Mouse (Mus musculus): Measurements from ENCODE around the gene Lrrc58. TPM values are rescaled to one million over a fixed set of nuclear protein-coding genes. Genes with fewer than 3 reads are reported as not detected.

Gene Lrrc58
- polyA plus RNA-seq, 1 experiment, result 6.9 TPM

DNA sequence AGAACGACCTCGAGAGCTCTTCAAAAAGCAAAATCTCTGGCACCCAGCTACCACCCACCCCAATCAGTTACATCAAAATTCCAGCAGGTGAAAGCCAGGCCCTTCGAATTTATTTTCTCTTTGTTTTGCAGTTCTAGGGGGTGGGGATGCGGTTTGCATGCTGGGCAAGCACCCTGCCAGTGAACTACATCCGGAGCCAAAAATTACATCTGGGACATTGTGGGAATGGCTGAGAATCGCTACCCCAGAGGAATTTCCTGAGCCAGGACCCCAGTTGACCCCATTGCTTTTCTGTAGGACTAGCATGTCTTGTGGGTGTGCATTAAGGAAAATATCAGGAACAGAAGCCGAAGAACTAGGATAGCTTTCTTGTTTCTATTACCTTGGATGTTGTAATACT, 37.1 kb upstream of the Lrrc58 start:
- no peak overlapping the region for H3ac ChIP-seq (ENCODE audit: control insufficient read depth, insufficient read length)
- H3K79me2 ChIP-seq (ENCODE audit: control insufficient read depth, insufficient read depth), result no peaks in the 10 kb centered on the region
- H3K27me3 ChIP-seq (ENCODE audit: control insufficient read depth, insufficient read depth, insufficient read length), result no peaks in the 10 kb centered on the region
- H3K36me3 ChIP-seq (ENCODE audit: control insufficient read depth, insufficient read depth), result peaks cover 58% of the 10 kb centered on the region
- H3K4me3 ChIP-seq, result no peak overlapping the region
- TF ChIP-seq USF1 (IDR thresholded peaks at IDR 0.05; ENCODE audit: low read depth), result no peak
- no peak for TF ChIP-seq E2F4 (IDR thresholded peaks at IDR 0.05; ENCODE audit: insufficient read depth)
- TF ChIP-seq POLR2AphosphoS2 (IDR thresholded peaks at IDR 0.05; ENCODE audit: insufficient read length, low read depth), result no peak
- no peak for TF ChIP-seq MAX (IDR thresholded peaks at IDR 0.05; ENCODE audit: low read depth)
- TF ChIP-seq TCF12 (IDR thresholded peaks at IDR 0.05; ENCODE audit: insufficient read depth, poor library complexity, severe bottlenecking), result no peak
- TF ChIP-seq MYOD1 (IDR thresholded peaks at IDR 0.05; ENCODE audit: control insufficient read depth in 1 of 3, insufficient read length in 2 of 3, low read depth in 2 of 3), result no peak
- TF ChIP-seq SRF (IDR thresholded peaks at IDR 0.05; ENCODE audit: control insufficient read depth, insufficient read length, low read depth), result no peak
- no peak for TF ChIP-seq REST (IDR thresholded peaks at IDR 0.05; ENCODE audit: insufficient read depth, insufficient read length)
- TF ChIP-seq POLR2A (IDR thresholded peaks at IDR 0.05; ENCODE audit: insufficient read length, low read depth), result no peak
- no peak for TF ChIP-seq CEBPB (IDR thresholded peaks at IDR 0.05; ENCODE audit: insufficient read depth, poor library complexity, severe bottlenecking)
- TF ChIP-seq TCF3 (IDR thresholded peaks at IDR 0.05; ENCODE audit: insufficient read length, low read depth), result no peak
- no peak for TF ChIP-seq MYOG (IDR thresholded peaks at IDR 0.05; ENCODE audit: control insufficient read depth in 1 of 3, insufficient read depth in 1 of 3, insufficient read length in 2 of 3, low read depth in 2 of 3)
- no peak overlapping the region for H3K4me2 ChIP-seq (ENCODE audit: low read depth)

DNA sequence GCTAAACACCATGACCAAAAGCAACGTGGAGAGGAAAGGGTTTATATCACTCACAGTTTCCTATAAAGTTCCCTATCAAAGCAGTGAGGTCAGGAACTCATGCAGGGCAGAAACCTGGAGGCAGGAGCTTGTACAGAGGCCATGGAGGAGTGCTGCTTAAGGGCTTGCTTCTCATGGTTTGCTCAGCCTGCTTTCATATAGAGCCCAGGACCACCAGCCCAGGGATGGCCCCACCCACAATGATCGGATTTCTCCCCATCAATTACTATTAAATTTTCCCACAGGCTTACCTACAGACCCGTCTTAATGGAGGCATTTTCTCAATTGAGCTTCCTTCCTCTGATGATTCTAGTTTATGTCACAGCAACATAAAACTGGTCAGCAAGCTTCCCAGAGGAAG, 30.6 kb upstream of the Lrrc58 start:
- H3K4me3 ChIP-seq, result no peak overlapping the region
- TF ChIP-seq CEBPB (IDR thresholded peaks at IDR 0.05; ENCODE audit: insufficient read depth, poor library complexity, severe bottlenecking) (no peak), TCF12 (IDR thresholded peaks at IDR 0.05; ENCODE audit: insufficient read depth, poor library complexity, severe bottlenecking) (no peak), MYOD1 (IDR thresholded peaks at IDR 0.05; ENCODE audit: control insufficient read depth in 1 of 3, insufficient read length in 2 of 3, low read depth in 2 of 3) (no peak), REST (IDR thresholded peaks at IDR 0.05; ENCODE audit: insufficient read depth, insufficient read length) (no peak), POLR2A (IDR thresholded peaks at IDR 0.05; ENCODE audit: insufficient read length, low read depth) (no peak), SRF (IDR thresholded peaks at IDR 0.05; ENCODE audit: control insufficient read depth, insufficient read length, low read depth) (no peak), USF1 (IDR thresholded peaks at IDR 0.05; ENCODE audit: low read depth) (no peak), MYOG (IDR thresholded peaks at IDR 0.05; ENCODE audit: control insufficient read depth in 1 of 3, insufficient read depth in 1 of 3, insufficient read length in 2 of 3, low read depth in 2 of 3) (no peak)
- H3K36me3 ChIP-seq (ENCODE audit: control insufficient read depth, insufficient read depth), result peaks cover 14% of the 10 kb centered on the region
- no peaks in the 10 kb centered on the region for H3K27me3 ChIP-seq (ENCODE audit: control insufficient read depth, insufficient read depth, insufficient read length)
- H3K79me2 ChIP-seq (ENCODE audit: control insufficient read depth, insufficient read depth), result no peaks in the 10 kb centered on the region
- H3ac ChIP-seq (ENCODE audit: control insufficient read depth, insufficient read length), result no peak overlapping the region
- no peak overlapping the region for H3K4me2 ChIP-seq (ENCODE audit: low read depth)

DNA sequence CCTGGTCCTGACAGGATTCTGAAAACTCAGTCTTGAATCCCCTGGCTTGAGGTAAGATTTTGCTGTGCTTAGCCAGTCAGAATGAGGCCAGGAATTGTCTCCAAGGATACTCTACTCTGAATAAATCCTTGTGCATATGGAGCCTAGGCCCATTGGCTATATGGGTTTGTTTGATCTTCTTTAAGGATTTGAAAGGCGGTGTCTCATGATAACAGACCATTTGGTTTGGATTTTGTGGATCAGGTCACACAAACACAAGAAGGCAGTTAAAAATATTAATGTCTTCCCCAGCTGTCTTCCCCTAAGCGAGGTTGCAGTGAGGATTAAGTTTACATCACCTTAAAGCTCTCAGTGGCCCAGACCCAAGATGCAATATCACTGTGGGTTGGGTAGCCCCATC, 25.8 kb upstream of the Lrrc58 start:
- no peak overlapping the region for H3K4me2 ChIP-seq (ENCODE audit: low read depth)

DNA sequence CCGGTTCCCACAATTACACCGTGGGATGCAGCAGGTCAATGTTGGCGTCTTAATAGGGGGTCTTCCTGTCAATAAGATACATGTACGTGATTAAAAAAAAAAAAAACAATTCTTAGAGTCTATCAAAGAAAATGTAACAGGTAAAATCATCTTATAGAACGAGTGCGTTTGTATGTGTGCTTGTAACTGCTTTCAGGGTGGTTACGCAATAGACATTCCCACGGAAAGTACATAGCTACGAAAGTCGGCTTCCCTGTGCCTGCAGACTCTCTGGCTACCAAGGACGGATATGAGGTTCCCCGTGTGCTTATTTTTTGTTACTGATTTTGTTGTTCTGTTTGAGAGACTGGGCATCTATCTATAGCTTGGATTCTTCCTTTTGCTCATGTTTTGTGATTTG, 24.4 kb upstream of the Lrrc58 start:
- Histone ChIP-seq H3K4me2 (ENCODE audit: low read depth) (no peak overlapping the region), H3K4me3 (no peak overlapping the region), H3K27me3 (ENCODE audit: control insufficient read depth, insufficient read depth, insufficient read length) (no peaks in the 10 kb centered on the region), H3K36me3 (ENCODE audit: control insufficient read depth, insufficient read depth) (no peaks in the 10 kb centered on the region), H3K79me2 (ENCODE audit: control insufficient read depth, insufficient read depth) (no peaks in the 10 kb centered on the region), H3ac (ENCODE audit: control insufficient read depth, insufficient read length) (no peak overlapping the region)
- peak; percentile 62; the same call in 1 of the 2 replicates for TF ChIP-seq CEBPB (IDR thresholded peaks at IDR 0.05; ENCODE audit: insufficient read depth, poor library complexity, severe bottlenecking)
- TF ChIP-seq E2F4 (IDR thresholded peaks at IDR 0.05; ENCODE audit: insufficient read depth), result no peak

More for the DNA sequence above, 25.8 kb upstream of the Lrrc58 start:
- Histone ChIP-seq H3K4me3 (no peak overlapping the region), H3ac (ENCODE audit: control insufficient read depth, insufficient read length) (no peak overlapping the region), H3K36me3 (ENCODE audit: control insufficient read depth, insufficient read depth) (no peaks in the 10 kb centered on the region), H3K79me2 (ENCODE audit: control insufficient read depth, insufficient read depth) (no peaks in the 10 kb centered on the region), H3K27me3 (ENCODE audit: control insufficient read depth, insufficient read depth, insufficient read length) (no peaks in the 10 kb centered on the region)
- no peak for TF ChIP-seq SRF (IDR thresholded peaks at IDR 0.05; ENCODE audit: control insufficient read depth, insufficient read length, low read depth)
- TF ChIP-seq MAX (IDR thresholded peaks at IDR 0.05; ENCODE audit: low read depth), result no peak
- TF ChIP-seq USF1 (IDR thresholded peaks at IDR 0.05; ENCODE audit: low read depth), result no peak
- TF ChIP-seq REST (IDR thresholded peaks at IDR 0.05; ENCODE audit: insufficient read depth, insufficient read length), result no peak
- no peak for TF ChIP-seq TCF12 (IDR thresholded peaks at IDR 0.05; ENCODE audit: insufficient read depth, poor library complexity, severe bottlenecking)
- TF ChIP-seq E2F4 (IDR thresholded peaks at IDR 0.05; ENCODE audit: insufficient read depth), result no peak
- no peak for TF ChIP-seq CEBPB (IDR thresholded peaks at IDR 0.05; ENCODE audit: insufficient read depth, poor library complexity, severe bottlenecking)
- TF ChIP-seq TCF3 (IDR thresholded peaks at IDR 0.05; ENCODE audit: insufficient read length, low read depth), result no peak
- no peak for TF ChIP-seq MYOD1 (IDR thresholded peaks at IDR 0.05; ENCODE audit: control insufficient read depth in 1 of 3, insufficient read length in 2 of 3, low read depth in 2 of 3)
- no peak for TF ChIP-seq POLR2A (IDR thresholded peaks at IDR 0.05; ENCODE audit: insufficient read length, low read depth)
- no peak for TF ChIP-seq MYOG (IDR thresholded peaks at IDR 0.05; ENCODE audit: control insufficient read depth in 1 of 3, insufficient read depth in 1 of 3, insufficient read length in 2 of 3, low read depth in 2 of 3)
- TF ChIP-seq POLR2AphosphoS2 (IDR thresholded peaks at IDR 0.05; ENCODE audit: insufficient read length, low read depth), result no peak

DNA sequence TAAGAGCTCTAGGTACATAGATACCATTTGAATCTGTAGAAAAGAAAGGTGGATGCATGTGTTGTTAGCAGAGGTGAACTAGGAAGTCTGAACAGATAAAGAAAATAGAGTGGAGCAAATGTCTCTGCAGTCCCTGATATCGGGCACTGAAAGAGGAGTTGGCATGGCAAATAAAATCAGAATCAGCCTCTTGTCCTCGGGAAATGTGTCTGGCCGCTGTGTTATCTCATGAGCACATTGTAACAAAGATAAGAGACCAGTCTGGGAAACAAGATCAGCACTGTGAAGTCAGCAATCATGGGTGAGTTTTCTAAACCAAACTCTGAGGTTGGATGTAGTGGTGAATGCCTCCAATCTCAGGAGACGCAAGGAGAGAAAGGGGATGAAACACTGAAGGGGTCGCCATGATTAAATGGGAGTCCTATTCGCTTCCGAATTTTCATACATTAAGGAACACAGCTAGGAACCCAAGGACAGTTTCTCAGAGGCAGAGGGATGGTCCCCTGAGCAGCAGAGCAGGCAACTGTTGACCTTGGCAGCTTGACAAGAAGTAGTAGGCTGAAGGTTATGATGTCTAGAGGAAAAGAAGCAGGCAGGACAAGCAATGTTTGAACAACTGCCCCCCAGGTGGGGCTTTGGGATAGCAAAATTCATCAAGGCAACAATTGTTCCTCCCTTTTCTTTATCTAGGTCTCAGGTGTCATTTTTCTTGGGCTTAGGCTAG, 22.8 kb upstream of the Lrrc58 start:
- Histone ChIP-seq H3K4me2 (ENCODE audit: low read depth) (no peak overlapping the region), H3K36me3 (ENCODE audit: control insufficient read depth, insufficient read depth) (no peaks in the 10 kb centered on the region), H3K27me3 (ENCODE audit: control insufficient read depth, insufficient read depth, insufficient read length) (no peaks in the 10 kb centered on the region), H3ac (ENCODE audit: control insufficient read depth, insufficient read length) (no peak overlapping the region), H3K4me3 (no peak overlapping the region), H3K79me2 (ENCODE audit: control insufficient read depth, insufficient read depth) (no peaks in the 10 kb centered on the region)
- TF ChIP-seq MYOG (IDR thresholded peaks at IDR 0.05; ENCODE audit: control insufficient read depth in 1 of 3, insufficient read depth in 1 of 3, insufficient read length in 2 of 3, low read depth in 2 of 3), result no peak
- no peak for TF ChIP-seq MAX (IDR thresholded peaks at IDR 0.05; ENCODE audit: low read depth)
- TF ChIP-seq USF1 (IDR thresholded peaks at IDR 0.05; ENCODE audit: low read depth), result no peak
- TF ChIP-seq TCF12 (IDR thresholded peaks at IDR 0.05; ENCODE audit: insufficient read depth, poor library complexity, severe bottlenecking), result no peak
- no peak for TF ChIP-seq SRF (IDR thresholded peaks at IDR 0.05; ENCODE audit: control insufficient read depth, insufficient read length, low read depth)
- no peak for TF ChIP-seq TCF3 (IDR thresholded peaks at IDR 0.05; ENCODE audit: insufficient read length, low read depth)
- no peak for TF ChIP-seq MYOD1 (IDR thresholded peaks at IDR 0.05; ENCODE audit: control insufficient read depth in 1 of 3, insufficient read length in 2 of 3, low read depth in 2 of 3)
- TF ChIP-seq REST (IDR thresholded peaks at IDR 0.05; ENCODE audit: insufficient read depth, insufficient read length), result no peak
- no peak for TF ChIP-seq CEBPB (IDR thresholded peaks at IDR 0.05; ENCODE audit: insufficient read depth, poor library complexity, severe bottlenecking)
- no peak for TF ChIP-seq E2F4 (IDR thresholded peaks at IDR 0.05; ENCODE audit: insufficient read depth)
- TF ChIP-seq POLR2A (IDR thresholded peaks at IDR 0.05; ENCODE audit: insufficient read length, low read depth), result no peak
- no peak for TF ChIP-seq POLR2AphosphoS2 (IDR thresholded peaks at IDR 0.05; ENCODE audit: insufficient read length, low read depth)

All from myocyte (in vitro differentiated cells).